Mouse (Mus musculus): ENCODE data around the gene Fdx1.

DNA sequence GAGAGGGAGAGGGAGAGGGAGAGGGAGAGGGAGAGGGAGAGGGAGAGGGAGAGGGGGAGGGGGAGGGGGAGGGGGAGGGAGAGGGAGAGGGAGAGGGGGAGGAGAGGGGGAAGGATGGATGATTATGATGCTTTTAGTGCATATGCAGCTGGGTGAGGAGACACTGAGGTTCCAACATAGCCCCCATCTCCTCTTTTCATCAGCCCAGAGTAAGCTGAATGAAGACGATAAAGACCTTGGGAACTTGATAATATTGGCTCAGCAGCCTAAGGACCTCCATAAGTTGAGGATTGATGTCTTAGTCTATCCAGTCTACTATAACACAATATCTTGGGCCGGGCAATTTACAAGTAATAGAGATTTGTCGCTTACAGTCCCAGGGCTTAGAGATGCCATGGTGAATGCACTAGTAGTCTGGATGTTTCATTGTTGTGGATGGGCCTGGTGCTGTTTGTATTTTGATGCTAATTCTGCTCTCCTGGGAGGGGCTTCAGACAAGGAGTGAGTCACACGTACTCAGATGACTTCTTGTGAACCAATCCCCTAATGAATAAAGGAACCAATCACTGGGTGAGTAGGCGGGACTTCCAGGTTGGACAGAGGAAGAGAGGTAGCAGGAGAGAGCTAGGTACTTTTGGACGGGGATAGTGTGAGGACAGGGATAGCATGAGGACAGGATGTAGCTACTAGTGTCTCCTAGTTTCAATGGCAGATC is 15.3 kb upstream of the Fdx1 start:
- no peak for TF ChIP-seq CTCF (IDR thresholded peaks at IDR 0.05; ENCODE audit: low read depth)
- TF ChIP-seq EP300 (IDR thresholded peaks at IDR 0.05; ENCODE audit: low read depth): no peak
